Mouse (Mus musculus) small intestine, adult 2 months (tissue): ENCODE data around the gene Yars. TPM values are rescaled to one million over a fixed set of nuclear protein-coding genes. Genes with fewer than 3 reads are reported as not detected.

Experiments used
- H3K27ac ChIP-seq: fragments of 200-500 bp; 2 replicates; pipeline ENCODE4 v1.5.1; 2012; ENCODE audit warnings: low read depth, low read length, control low read depth, inconsistent platforms; ENCODE audit not compliant: insufficient read depth
- H3K27me3 ChIP-seq: fragments of 200-500 bp; 2 replicates; pipeline ENCODE4 v1.6.1; 2012; ENCODE audit warnings: mild to moderate bottlenecking, moderate library complexity, low read length, inconsistent platforms; ENCODE audit not compliant: control insufficient read depth, insufficient read depth
- H3K36me3 ChIP-seq: fragments of 200-500 bp; 2 replicates; pipeline ENCODE4 v1.6.1; 2012; ENCODE audit warnings: mild to moderate bottlenecking, low read length, control low read depth, inconsistent platforms; ENCODE audit not compliant: control insufficient read depth, insufficient read depth
- H3K4me1 ChIP-seq: fragments of 200-500 bp; 2 replicates; pipeline ENCODE4 v1.6.1; 2012; ENCODE audit warnings: low read length, inconsistent platforms, mixed read lengths; ENCODE audit not compliant: control insufficient read depth, insufficient read depth, insufficient read length
- H3K4me3 ChIP-seq: fragments of 200-500 bp; 2 replicates; pipeline ENCODE4 v1.5.1; 2012; ENCODE audit warnings: low read depth, mild to moderate bottlenecking, control low read depth, inconsistent platforms, low read length, moderate library complexity
- CTCF ChIP-seq: fragments of 200-500 bp; IDR thresholded peaks from 2 replicates; pipeline ENCODE4 v1.5.1; 2012; ENCODE audit warnings: low read depth, mild to moderate bottlenecking, control low read depth, inconsistent platforms, low read length, moderate library complexity, mixed read lengths; ENCODE audit not compliant: insufficient replicate concordance, insufficient read length; ENCODE audit errors: extremely low read depth
- POLR2A ChIP-seq: fragments of 200-500 bp; IDR thresholded peaks from 2 replicates; pipeline ENCODE4 v1.6.1; 2012; ENCODE audit warnings: low read depth, mild to moderate bottlenecking, control low read depth, inconsistent platforms, low read length, moderate library complexity
- WGBS: fragments of 180-500 bp; shearing (Covaris S2); methylation state at CpG from one replicate; pipeline ENCODE4 v1.1.7; 2018; 5-methylcytosine and 5-hydroxymethylcytosine counted together
- polyA plus RNA-seq: library from polyadenylated mRNA; depleted of rRNA; stranded (reverse); fragments of >200 nt; gene quantifications from 2 replicates; pipeline ENCODE4 v1.2.3, GENCODE M21; 2012

Yars gene
- polyA plus RNA-seq, 1 experiment = 7.8 TPM

GRCm38 (mm10) chr4:129256450-129257380, 67.2 kb downstream of the Yars start:
- no peak for TF ChIP-seq CTCF
- no peak for TF ChIP-seq POLR2A
- 15% methylated on average over 8 of the region's 8 CpGs for WGBS
- no peak overlapping the region for H3K4me3 ChIP-seq
- H3K27me3 ChIP-seq = no peaks in the 10 kb centered on the region
- H3K4me1 ChIP-seq = peaks cover 17% of the 10 kb centered on the region
- no peaks in the 10 kb centered on the region for H3K36me3 ChIP-seq
- H3K27ac ChIP-seq = peak overlapping the region; percentile 9

- Histone ChIP-seq H3K36me3 (no peaks in the 10 kb centered on the region), H3K27ac (no peak overlapping the region), H3K4me3 (no peak overlapping the region), H3K4me1 (peaks cover 16% of the 10 kb centered on the region), H3K27me3 (no peaks in the 10 kb centered on the region)
- TF ChIP-seq POLR2A = no peak
- no peak for TF ChIP-seq CTCF
- 85% methylated on average over 4 of the region's 4 CpGs for WGBS
Observed at GRCm38 (mm10) chr4:129259101-129259500, 69.5 kb downstream of the Yars start.

- H3K36me3 ChIP-seq = no peaks in the 10 kb centered on the region
- peaks cover 19% of the 10 kb centered on the region for H3K4me1 ChIP-seq
- no peak for TF ChIP-seq POLR2A
- no peak for TF ChIP-seq CTCF
- H3K27me3 ChIP-seq = no peaks in the 10 kb centered on the region
- H3K4me3 ChIP-seq = no peak overlapping the region
- WGBS = 51% methylated on average over 6 of the region's 6 CpGs
- no peak overlapping the region for H3K27ac ChIP-seq
Observed at GRCm38 (mm10) chr4:129260678-129261077, 71.1 kb downstream of the Yars start.

GRCm38 (mm10) chr4:129261196-129261595, 71.6 kb downstream of the Yars start, which contains the start of gene C77080:
TSS of gene C77080 (minus strand) at chr4:129261404.
- Histone ChIP-seq H3K4me3 (no peak within 1 kb of the TSS), H3K27me3 (no peaks in the 10 kb centered on the region), H3K36me3 (no peaks in the 10 kb centered on the region), H3K4me1 (peaks cover 20% of the 10 kb centered on the region), H3K27ac (no peak within 1 kb of the TSS)
- 5% methylated on average over 3 of the region's 4 CpGs for WGBS
- TF ChIP-seq CTCF (no peak), POLR2A (no peak)

GRCm38 (mm10) chr4:129263225-129264021, 73.9 kb downstream of the Yars start:
- no peaks in the 10 kb centered on the region for H3K27me3 ChIP-seq
- H3K4me3 ChIP-seq = peak overlapping the region; percentile 36
- 21% methylated on average over 19 of the region's 19 CpGs for WGBS
- no peak for TF ChIP-seq CTCF
- no peak for TF ChIP-seq POLR2A
- peaks cover 15% of the 10 kb centered on the region for H3K4me1 ChIP-seq
- H3K36me3 ChIP-seq = no peaks in the 10 kb centered on the region
- 0 out of 2 replicates have a peak overlapping the region, but pooled peaks have one; percentile 10 for H3K27ac ChIP-seq

GRCm38 (mm10) chr4:129266191-129266590, 76.6 kb downstream of the Yars start:
- Histone ChIP-seq H3K4me1 (peaks cover 13% of the 10 kb centered on the region), H3K27me3 (no peaks in the 10 kb centered on the region), H3K27ac (no peak overlapping the region), H3K36me3 (no peaks in the 10 kb centered on the region), H3K4me3 (no peak overlapping the region)
- 73% methylated on average over 4 of the region's 4 CpGs for WGBS
- no peak for TF ChIP-seq POLR2A
- TF ChIP-seq CTCF = no peak

- H3K27me3 ChIP-seq = no peaks in the 10 kb centered on the region
- no peak overlapping the region for H3K4me3 ChIP-seq
- TF ChIP-seq CTCF = no peak
- no peak for TF ChIP-seq POLR2A
- no peaks in the 10 kb centered on the region for H3K36me3 ChIP-seq
- H3K27ac ChIP-seq = no peak overlapping the region
- peaks cover 15% of the 10 kb centered on the region for H3K4me1 ChIP-seq
- WGBS = 86% methylated on average over 5 of the region's 5 CpGs
Observed at GRCm38 (mm10) chr4:129266821-129267220, 77.3 kb downstream of the Yars start.
